Mouse (Mus musculus) limb, embryonic 11.5 days (tissue): Measurements from ENCODE around the gene Baiap2l1. TPM values are rescaled to one million over a fixed set of nuclear protein-coding genes. Genes with fewer than 3 reads are reported as not detected.

Experiments used
- ATAC-seq: fragments of 200-750 bp; cut with Nextera tagmentation; 2 replicates; pipeline ENCODE4 v1.8.0; 2017; ENCODE audit warnings: low read depth; ENCODE audit not compliant: insufficient number of reproducible peaks, low FRiP score, low TSS enrichment
- DNase-seq: peaks from one replicate; pipeline ENCODE4 v3.0.0-alpha.2; 2015; ENCODE audit warnings: low spot score
- H3K27ac ChIP-seq: fragments of 300-500 bp; sonication (generic); replicated peaks from 2 replicates; pipeline ENCODE4 v1.5.1; 2014; ENCODE audit warnings: low read depth, mild to moderate bottlenecking, low read length
- H3K27me3 ChIP-seq: fragments of 300-500 bp; sonication (generic); 2 replicates; pipeline ENCODE4 v1.6.1; 2014; ENCODE audit warnings: mild to moderate bottlenecking, low read length, mixed read lengths; ENCODE audit not compliant: control insufficient read depth, insufficient read depth
- H3K36me3 ChIP-seq: fragments of 300-500 bp; sonication (generic); 2 replicates; pipeline ENCODE4 v1.6.1; 2014; ENCODE audit warnings: mild to moderate bottlenecking, low read length, moderate library complexity, mixed read lengths; ENCODE audit not compliant: control insufficient read depth, insufficient read depth
- H3K4me1 ChIP-seq: fragments of 300-500 bp; sonication (generic); 2 replicates; pipeline ENCODE4 v1.6.1; 2014; ENCODE audit warnings: low read length, mixed read lengths; ENCODE audit not compliant: control insufficient read depth, insufficient read depth
- H3K4me2 ChIP-seq: fragments of 300-500 bp; sonication (generic); 2 replicates; pipeline ENCODE4 v1.6.1; 2014; ENCODE audit warnings: low read depth, mild to moderate bottlenecking, moderate library complexity; ENCODE audit not compliant: severe bottlenecking
- H3K4me3 ChIP-seq: fragments of 300-500 bp; sonication (generic); 2 replicates; pipeline ENCODE4 v1.5.1; 2014; ENCODE audit warnings: low read depth, low read length
- H3K9ac ChIP-seq: fragments of 300-500 bp; sonication (generic); 2 replicates; pipeline ENCODE4 v1.6.1; 2014; ENCODE audit warnings: mild to moderate bottlenecking, low read length
- H3K9me3 ChIP-seq: fragments of 300-500 bp; sonication (generic); 2 replicates; pipeline ENCODE4 v1.6.1; 2016; ENCODE audit warnings: low read length; ENCODE audit not compliant: control insufficient read depth
- WGBS: fragments of 180-500 bp; shearing (Covaris S2); extraction: QIAGEN DNeasy Blood & Tissue Kit; methylation state at CpG from one replicate; pipeline ENCODE4 v1.1.7; 2014; 5-methylcytosine and 5-hydroxymethylcytosine counted together
- polyA plus RNA-seq: library from polyadenylated mRNA; unstranded; fragments of >200 nt; fragmentation: Nextera tagmentation; extraction: Ambion mirVana; gene quantifications from 2 replicates; pipeline ENCODE4 v1.2.1, GENCODE M21; 2014

The Baiap2l1 gene
- polyA plus RNA-seq, 1 experiment from 2014 or later = 4.0 TPM

- Histone ChIP-seq H3K4me3 (no peak overlapping the region), H3K36me3 (no peaks in the 10 kb centered on the region), H3K9ac (no peak overlapping the region), H3K9me3 (no peaks in the 10 kb centered on the region), H3K4me1 (no peaks in the 10 kb centered on the region), H3K4me2 (no peak overlapping the region), H3K27ac (no peak overlapping the region), H3K27me3 (no peaks in the 10 kb centered on the region)
- no peak for DNase-seq
- WGBS = 80% methylated on average over 3 of the region's 3 CpGs
- ATAC-seq = no peak
Observed at GRCm38 (mm10) chr5:144287267-144287820, 70.6 kb downstream of the Baiap2l1 start.

GRCm38 (mm10) chr5:144286591-144287266, 71.2 kb downstream of the Baiap2l1 start:
- no peaks in the 10 kb centered on the region for H3K4me1 ChIP-seq
- H3K9me3 ChIP-seq = no peaks in the 10 kb centered on the region
- H3K36me3 ChIP-seq = no peaks in the 10 kb centered on the region
- no peak overlapping the region for H3K4me2 ChIP-seq
- H3K27me3 ChIP-seq = no peaks in the 10 kb centered on the region
- H3K9ac ChIP-seq = no peak overlapping the region
- DNase-seq = no peak
- H3K27ac ChIP-seq = no peak overlapping the region
- no peak for ATAC-seq
- WGBS = 79% methylated on average over 9 of the region's 9 CpGs
- no peak overlapping the region for H3K4me3 ChIP-seq

- Histone ChIP-seq H3K9me3 (no peaks in the 10 kb centered on the region), H3K9ac (no peak overlapping the region), H3K27me3 (no peaks in the 10 kb centered on the region), H3K36me3 (no peaks in the 10 kb centered on the region; the same call in 1 of the 2 replicates), H3K4me2 (no peak overlapping the region), H3K27ac (no peak overlapping the region), H3K4me3 (no peak overlapping the region), H3K4me1 (no peaks in the 10 kb centered on the region)
- ATAC-seq (no peak), DNase-seq (no peak)
- 89% methylated on average over 5 of the region's 5 CpGs for whole genome bisulfite sequencing
Observed at GRCm38 (mm10) chr5:144284599-144284998, 73.3 kb downstream of the Baiap2l1 start.

- WGBS = 70% methylated on average over 8 of the region's 8 CpGs
- no peaks in the 10 kb centered on the region for H3K27me3 ChIP-seq
- ATAC-seq (no peak), DNase-seq (no peak)
- H3K9ac ChIP-seq = no peak overlapping the region
- H3K9me3 ChIP-seq = no peaks in the 10 kb centered on the region
- H3K27ac ChIP-seq = no peak overlapping the region
- H3K4me1 ChIP-seq = no peaks in the 10 kb centered on the region
- no peak overlapping the region for H3K4me2 ChIP-seq
- no peak overlapping the region for H3K4me3 ChIP-seq
- no peaks in the 10 kb centered on the region; the same call in 1 of the 2 replicates for H3K36me3 ChIP-seq
Observed at GRCm38 (mm10) chr5:144283551-144284031, 74.3 kb downstream of the Baiap2l1 start.

GRCm38 (mm10) chr5:144282470-144283260, 75.2 kb downstream of the Baiap2l1 start:
- WGBS = 84% methylated on average over 11 of the region's 11 CpGs
- Histone ChIP-seq H3K9ac (no peak overlapping the region), H3K27me3 (no peaks in the 10 kb centered on the region), H3K4me3 (no peak overlapping the region), H3K9me3 (no peaks in the 10 kb centered on the region), H3K4me1 (no peaks in the 10 kb centered on the region), H3K36me3 (no peaks in the 10 kb centered on the region; the same call in 1 of the 2 replicates), H3K27ac (no peak overlapping the region), H3K4me2 (no peak overlapping the region)
- no peak for DNase-seq
- ATAC-seq = no peak

GRCm38 (mm10) chr5:144279926-144280325, 78.0 kb downstream of the Baiap2l1 start:
- DNase-seq = no peak
- no peaks in the 10 kb centered on the region; the same call in 1 of the 2 replicates for H3K36me3 ChIP-seq
- H3K4me1 ChIP-seq = no peaks in the 10 kb centered on the region
- H3K4me2 ChIP-seq = no peak overlapping the region
- no peak overlapping the region for H3K27ac ChIP-seq
- H3K4me3 ChIP-seq = no peak overlapping the region
- no peak overlapping the region for H3K9ac ChIP-seq
- no peaks in the 10 kb centered on the region for H3K27me3 ChIP-seq
- WGBS = 92% methylated on average over 13 of the region's 13 CpGs
- ATAC-seq = no peak
- no peaks in the 10 kb centered on the region for H3K9me3 ChIP-seq

- Histone ChIP-seq H3K4me2 (no peak overlapping the region), H3K4me3 (no peak overlapping the region), H3K9ac (no peak overlapping the region), H3K27ac (no peak overlapping the region), H3K4me1 (no peaks in the 10 kb centered on the region), H3K9me3 (no peaks in the 10 kb centered on the region), H3K36me3 (no peaks in the 10 kb centered on the region; the same call in 1 of the 2 replicates), H3K27me3 (no peaks in the 10 kb centered on the region)
- ATAC-seq = no peak
- 86% methylated on average over 9 of the region's 9 CpGs for WGBS
- DNase-seq = no peak
Observed at GRCm38 (mm10) chr5:144279081-144279541, 78.8 kb downstream of the Baiap2l1 start.

GRCm38 (mm10) chr5:144278374-144278960, 79.4 kb downstream of the Baiap2l1 start:
- Histone ChIP-seq H3K9ac (no peak overlapping the region), H3K27ac (no peak overlapping the region), H3K27me3 (no peaks in the 10 kb centered on the region), H3K4me3 (no peak overlapping the region), H3K4me1 (no peaks in the 10 kb centered on the region), H3K36me3 (no peaks in the 10 kb centered on the region; the same call in 1 of the 2 replicates), H3K9me3 (no peaks in the 10 kb centered on the region), H3K4me2 (no peak overlapping the region)
- ATAC-seq = no peak
- WGBS = 89% methylated on average over 11 of the region's 13 CpGs
- DNase-seq = no peak
